Mouse (Mus musculus) lung, postnatal 4 days (tissue): ENCODE data around the gene 4632433K11Rik.
A peak's percentile ranks its signal among the peaks of the same experiment; 100 is the strongest.
"Not testable (repeated sequence)": the region's sequence is repeated elsewhere in the genome, so short reads cannot be mapped to it uniquely, and the experiment has no call there.

Experiments used
- DNase-seq, 2 experiments: peaks; one replicate each; pipeline ENCODE4 v3.0.0; 2021

The 4632433K11Rik gene

DNA sequence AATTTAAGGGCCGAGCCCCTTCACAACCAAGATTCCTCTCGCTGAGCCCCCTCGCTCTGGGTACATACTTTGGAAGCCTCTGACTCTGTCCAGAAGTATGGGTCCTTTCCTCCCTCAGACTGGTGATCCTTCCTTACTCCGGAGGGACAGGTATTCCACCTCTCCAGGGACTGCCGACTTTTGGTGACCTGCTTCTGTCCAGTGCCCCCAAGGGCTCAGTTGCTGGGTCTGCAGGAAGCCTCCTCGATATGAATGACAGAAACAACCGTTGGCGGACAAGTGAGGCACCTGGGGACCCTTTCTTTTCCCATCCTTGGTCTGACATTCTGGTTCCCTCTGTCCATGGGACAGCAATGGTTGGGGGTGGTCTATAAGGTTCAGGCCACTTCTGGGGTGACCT is 23.5 kb downstream of the 4632433K11Rik start:
- no peak for DNase-seq

DNA sequence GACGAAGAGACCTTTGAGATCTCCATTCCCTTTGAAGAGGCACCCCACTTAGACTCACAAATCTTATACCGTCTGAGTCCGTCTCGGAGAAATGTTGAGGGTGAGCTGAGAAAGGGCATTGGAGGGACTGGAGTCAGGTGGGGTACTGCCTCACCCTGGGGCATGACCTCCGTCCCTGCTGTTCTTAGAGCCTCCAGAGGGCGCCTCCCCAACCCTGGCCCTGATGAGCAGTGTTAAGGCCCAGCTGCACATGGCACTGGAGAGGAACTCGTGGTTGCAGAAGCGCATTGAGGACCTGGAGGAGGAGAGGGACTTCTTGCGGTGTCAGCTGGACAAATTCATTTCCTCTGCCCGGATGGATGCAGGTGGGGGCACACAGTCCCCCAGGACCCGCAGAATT is 23.9 kb downstream of the 4632433K11Rik start:
- peak in 1 of 2 experiments; percentile 24 for DNase-seq

DNA sequence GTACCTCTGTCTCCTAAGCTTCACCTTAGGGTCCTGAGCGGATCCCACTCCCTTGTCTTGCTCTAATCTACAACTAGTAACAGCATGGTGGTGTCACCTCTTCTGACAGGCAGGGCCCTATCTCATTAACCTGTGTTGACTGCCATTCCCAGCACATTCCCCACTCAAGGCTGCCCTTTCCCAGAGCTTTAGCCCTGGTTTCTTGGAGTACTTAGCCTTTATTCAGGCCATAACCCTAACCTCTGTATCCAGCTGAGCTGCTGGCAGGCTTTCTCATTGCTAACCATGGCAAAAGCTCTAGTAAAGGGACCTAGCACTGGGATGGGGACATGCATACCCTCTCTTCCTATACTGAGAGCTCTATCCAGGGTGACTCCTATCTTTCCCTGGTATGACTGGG is 24.7 kb downstream of the 4632433K11Rik start:
- DNase-seq: no peak

DNA sequence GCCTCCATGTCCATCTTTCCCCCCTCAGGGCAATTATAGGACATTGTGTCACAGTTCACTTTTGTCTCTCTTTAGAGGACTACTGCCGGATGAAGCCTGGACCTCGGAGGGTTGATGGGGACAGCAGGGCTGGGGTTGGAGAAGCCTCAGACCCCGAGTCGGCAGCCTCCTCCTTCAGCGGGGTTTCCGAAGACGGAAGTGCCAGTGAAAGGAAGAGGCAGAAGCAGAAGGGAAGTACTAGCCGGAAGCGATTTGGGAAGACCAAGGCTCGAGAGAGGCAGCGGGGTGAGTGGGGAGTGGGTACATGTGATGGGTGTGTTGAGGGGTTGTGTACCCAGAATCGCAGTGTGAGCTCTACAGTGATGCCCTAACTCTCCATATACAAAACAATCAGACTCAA is 25.5 kb downstream of the 4632433K11Rik start:
- no peak for DNase-seq

DNA sequence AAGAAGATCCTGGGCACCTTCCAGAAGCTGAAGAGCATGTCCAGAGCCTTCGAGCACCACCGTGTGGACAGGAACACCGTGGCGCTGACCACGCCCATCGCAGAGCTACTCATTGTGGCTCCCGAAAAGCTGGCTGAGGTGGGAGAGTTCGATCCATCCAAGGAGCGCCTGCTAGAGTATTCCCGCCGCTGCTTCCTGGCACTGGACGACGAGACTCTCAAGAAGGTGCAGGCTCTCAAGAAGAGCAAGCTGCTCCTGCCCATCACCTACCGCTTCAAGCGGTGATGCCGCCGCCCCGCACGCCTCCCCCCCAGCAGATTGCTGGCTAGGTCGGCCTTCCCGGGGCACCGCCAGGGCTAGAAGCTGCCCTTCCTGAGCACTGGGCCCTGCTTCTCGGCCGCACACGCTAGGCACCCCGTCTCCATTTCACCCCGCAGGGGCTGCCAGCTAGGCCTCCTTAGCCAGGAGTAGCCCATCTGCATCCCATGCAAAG is 26.4 kb downstream of the 4632433K11Rik start:
- DNase-seq: peak; percentile 85 to 87

DNA sequence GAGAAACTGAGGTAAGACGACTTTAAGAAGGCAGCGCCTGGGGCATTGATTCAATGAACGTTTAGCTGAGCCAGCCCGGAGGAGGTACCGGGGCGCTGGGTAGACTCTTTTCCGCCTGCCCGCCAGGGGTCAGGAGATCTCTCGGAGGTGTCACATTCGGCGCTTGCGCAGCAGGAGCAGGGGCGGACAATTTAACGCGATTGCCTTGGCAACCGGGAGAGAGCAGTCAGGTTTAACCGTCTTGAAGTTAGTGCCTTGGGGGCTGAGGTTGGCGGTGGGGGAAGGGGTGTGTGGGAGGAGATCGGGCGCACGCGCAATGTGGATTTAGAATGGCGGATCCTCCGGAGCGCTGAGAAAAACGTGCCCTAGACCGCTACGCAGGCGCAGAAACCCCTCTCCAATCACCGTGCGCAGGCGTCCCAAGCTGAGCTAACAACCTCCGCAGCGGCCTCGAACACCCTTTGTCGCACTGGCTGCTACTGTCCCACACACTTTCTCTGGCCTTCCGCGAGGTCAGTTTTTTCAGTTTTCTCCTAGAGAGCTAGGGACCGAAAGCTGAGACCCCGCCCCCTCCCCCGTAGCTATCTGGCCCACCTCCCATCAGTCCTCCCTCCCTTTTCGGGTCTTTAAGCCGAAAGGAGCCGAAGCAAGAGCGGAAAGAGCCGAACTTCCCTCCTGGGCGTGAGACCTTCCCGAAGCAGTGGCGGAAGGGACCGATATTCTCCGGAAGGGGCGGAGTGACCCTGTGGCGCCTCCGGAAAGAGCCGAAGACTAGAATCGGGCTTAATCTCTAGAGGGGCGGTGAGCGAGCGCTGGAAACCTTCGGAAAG is 27.2 kb downstream of the 4632433K11Rik start:
- DNase-seq: peak; percentile 97 to 99

DNA sequence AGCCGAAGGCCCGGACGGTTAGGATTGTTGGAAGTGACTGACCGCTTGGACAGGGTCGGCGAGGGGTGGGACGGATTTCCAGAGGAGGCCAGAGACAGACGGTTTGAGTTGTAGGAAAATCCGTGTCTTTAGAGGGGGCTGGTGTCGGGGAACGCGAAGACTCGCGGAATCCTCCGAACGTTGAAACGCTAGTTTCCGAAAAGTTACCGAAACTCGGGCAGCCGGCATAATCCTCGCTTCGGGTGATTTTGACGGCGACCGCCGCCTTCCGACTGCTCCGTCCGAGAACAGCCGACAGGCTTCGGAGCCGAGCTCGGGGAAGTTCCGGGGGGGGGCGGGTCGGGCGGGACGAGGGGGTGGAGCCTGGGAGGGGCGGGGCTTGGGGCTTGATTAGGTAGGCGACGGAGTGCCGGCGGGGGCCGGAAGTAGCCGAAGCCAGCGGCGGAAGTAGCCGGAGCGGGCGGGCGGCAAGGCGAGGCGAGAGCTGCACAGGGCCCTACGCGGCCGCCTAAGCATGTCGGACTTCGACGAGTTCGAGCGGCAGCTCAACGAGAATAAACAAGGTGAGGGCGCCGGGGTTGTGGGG is 27.9 kb downstream of the 4632433K11Rik start, which contains the start of gene U2af2:
Gene U2af2 (plus strand): TSS at position 370 of the 586 bp plus-strand sequence.
- DNase-seq: peak; percentile 96 to 97

DNA sequence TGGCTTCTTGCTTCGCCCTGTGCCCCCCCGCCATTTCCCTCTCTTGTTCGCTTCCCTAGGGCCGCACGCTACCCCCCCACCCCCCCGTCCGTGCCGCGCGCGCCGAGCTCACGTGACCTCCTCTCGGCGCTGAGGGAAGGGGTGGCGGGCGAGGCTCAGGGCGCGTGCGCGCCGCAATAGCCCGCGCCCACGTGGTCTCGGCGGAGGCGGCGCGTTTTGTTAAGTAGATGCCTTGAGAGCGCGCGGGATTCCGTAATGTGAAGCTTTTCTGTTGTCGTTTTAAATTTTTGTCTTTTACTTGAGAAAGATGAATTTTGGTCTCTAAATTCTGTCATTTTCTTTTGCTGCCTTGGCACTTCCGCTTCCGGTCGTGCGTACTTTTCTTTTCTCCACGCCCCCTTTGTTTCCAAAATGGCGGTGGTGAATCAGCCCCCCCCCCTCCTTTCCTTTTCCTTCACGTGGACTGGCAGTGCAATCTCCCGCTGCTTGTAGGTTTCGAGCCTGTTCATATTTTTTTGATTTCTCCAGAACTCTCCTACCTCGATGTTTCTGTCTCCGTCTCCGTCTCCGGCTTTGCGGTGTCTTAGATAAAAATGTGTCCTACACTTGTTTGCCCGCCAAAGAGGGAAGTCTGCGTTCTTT is 28.6 kb downstream of the 4632433K11Rik start:
- peak in 1 of 2 experiments; percentile 75 for DNase-seq

DNA sequence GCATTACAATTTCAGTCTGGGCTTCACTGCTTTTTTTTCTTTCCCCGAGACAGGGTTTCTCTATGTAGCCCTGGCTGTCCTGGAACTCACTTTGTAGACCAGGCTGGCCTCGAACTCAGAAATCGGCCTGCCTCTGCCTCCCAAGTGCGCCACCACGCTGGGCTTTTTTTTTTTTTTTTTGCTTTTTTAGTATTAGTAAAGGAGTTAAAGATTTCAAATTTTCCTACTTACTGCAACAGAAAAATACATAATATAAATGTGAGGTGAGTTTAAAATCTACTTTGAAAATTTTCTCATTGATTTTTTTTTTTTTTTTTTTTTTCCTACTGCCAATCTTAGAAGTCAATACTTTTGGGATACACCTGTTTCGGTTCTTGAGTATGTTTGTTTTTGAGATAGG is 31.0 kb downstream of the 4632433K11Rik start:
- no peak for DNase-seq

DNA sequence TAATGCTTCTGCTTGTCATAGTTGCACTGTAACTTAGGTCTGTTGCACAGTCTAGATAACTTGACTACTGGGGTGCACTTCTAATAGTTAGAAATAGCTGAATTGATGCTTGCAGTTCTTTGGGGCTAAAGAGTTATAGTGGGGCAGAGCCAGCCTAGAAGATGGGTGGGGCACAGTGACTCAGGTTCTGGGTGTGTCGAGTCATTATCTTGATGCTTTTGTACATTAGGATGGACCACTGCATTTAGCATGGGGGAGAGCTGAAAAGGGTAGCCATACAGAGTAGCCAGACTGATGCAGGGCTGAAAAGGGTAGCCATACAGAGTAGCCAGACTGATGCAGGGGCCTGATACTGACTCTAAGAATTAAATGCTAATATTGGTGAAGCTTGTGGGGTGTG is 39.7 kb downstream of the 4632433K11Rik start:
- no peak for DNase-seq

DNA sequence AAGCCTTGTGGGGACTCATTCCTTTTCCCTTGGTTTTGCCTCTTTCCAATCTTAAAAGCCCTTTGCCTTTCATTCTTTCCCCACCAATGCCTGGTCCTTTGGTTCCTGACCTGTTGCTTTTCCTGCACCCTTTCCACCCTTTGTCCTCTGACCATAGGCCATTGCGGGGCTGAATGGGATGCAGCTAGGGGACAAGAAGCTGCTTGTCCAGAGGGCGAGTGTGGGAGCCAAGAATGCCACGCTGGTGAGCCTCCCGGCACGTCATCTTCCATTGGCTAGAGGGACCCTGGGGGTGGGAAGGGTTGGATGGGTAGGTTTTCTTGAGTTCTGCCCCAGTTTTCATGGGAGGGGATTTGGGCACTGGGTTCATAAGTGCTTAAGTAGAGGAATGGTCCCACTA is 41.1 kb downstream of the 4632433K11Rik start:
- no peak for DNase-seq

DNA sequence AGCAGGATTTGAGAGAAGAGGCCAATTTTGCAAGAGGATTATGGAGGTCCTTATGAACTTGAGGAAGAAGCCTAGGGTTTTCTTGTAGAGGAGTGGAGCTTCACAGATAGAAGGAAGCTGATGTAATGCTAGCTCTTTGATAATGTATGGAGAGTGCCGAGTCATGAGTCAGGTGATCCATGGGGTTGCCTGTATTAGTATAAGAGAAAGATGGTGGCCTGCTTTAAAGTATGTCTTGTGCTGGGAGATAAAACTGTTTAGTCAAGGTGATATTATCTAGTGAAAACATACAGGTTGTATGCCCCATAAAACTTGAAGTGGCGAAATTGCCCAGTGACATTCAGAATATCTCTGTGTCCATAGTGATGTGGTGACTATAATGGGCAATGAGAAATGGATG is 43.0 kb downstream of the 4632433K11Rik start:
- no peak for DNase-seq

DNA sequence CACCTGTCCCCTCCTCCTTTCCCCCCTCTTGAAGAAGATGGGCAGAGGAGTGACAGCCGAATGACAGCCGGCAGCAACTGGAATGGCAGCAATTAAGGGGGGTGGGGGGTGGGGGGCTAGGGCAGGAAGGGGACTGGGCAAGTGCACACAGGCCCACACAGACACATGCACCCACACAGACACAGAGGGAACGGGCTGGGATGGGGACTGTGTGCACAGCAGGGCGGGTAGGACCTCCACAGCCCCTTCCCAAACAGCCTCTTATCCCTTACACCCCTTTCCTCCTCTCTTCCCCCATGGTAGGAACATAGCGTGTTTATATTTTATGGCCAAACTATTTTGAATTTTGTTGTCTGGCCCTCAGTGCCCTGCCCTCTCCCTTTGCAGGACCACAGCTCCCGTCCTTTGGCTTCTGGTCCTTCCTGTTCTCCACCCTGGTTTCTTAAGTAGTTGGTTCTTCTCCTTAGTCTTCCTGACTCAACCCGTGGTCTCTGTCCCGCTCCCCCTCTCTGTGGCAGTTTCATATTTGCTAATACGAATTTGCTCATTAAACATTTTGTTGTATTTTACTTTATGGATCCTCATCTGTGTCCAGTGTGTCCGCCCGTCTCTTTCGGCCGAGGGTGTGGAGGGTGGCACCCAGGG is 45.6 kb downstream of the 4632433K11Rik start:
- DNase-seq: not testable (repeated sequence)

DNA sequence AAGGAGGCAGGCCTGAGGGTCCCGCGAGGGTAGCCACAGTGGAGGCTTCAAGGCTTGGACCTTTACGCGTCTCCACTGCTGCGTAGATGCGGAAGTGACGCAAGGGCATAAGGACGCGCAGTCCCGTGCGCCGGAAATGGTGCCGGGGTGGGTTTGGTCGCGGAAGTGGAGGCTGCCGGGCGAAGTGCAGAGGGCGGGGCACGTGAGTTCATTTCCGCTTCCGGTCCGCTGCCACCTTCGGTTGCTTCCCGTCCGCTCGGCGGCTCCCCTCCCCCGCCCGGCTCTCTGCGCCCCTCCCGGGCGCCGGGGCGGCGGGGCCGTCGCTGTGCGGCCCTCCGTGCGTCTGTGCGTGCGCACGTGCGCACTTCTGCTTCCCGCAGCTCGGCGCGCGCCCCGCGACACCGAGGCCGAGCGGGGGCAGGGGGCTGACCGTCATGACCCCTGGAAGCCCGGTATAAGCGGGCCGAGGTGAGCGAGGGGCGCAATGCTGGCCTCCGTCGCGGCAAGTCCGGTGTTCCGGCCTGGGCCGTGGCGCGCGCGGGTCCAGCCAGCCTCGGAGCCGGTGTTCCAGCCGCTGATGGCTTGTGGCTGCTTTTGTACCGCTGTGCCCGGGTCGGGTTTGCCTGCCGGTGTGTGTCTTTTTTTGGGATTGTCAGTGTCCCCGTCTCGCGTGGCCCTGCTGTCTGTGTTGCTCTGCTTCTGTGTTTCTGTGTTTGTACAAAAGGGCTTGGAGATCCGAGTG is 46.3 kb downstream of the 4632433K11Rik start, which contains the start of gene Epn1:
Gene Epn1 (plus strand): TSS at position 226 of the 742 bp plus-strand sequence.
- peak; percentile 97 to 98 for DNase-seq

DNA sequence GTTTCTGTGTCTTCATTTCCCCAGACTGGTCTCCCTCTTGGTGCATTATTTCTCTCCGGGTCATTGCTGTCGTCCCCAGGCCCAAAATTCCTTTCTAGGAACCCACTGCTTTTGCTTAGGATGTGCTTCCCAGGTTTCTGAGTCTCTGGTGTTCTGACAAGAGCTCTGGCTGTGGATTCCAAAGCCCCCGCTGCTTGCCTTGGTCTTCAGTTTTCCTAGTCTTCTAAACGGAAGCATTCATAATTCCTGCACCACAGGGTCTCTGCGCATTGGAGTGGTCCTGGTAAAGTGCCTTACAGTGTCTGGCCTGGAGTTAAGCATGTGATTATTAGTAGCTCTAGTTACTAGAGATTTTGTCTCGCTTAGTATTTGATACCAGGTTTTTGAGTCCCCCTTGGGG is 46.9 kb downstream of the 4632433K11Rik start:
- DNase-seq: no peak

DNA sequence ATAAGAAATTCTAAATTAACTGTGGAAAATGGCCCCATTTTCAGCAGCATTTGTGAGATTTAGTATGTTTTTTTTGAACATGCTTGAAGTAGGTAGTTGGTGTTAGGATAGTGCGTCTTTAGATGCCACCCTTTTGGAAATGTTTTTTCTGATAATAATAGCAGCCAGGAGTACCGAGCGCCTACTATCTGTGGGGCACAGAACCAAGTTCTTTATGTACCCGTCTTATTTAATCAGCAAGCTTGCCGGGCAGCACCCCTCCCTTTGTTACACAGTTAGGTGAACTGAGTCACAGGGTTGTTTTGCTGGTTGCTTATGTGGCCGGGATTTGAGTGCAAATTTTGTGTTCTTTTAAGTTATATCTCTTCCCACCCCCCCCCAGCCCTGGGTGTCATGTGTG is 47.3 kb downstream of the 4632433K11Rik start:
- DNase-seq: no peak

DNA sequence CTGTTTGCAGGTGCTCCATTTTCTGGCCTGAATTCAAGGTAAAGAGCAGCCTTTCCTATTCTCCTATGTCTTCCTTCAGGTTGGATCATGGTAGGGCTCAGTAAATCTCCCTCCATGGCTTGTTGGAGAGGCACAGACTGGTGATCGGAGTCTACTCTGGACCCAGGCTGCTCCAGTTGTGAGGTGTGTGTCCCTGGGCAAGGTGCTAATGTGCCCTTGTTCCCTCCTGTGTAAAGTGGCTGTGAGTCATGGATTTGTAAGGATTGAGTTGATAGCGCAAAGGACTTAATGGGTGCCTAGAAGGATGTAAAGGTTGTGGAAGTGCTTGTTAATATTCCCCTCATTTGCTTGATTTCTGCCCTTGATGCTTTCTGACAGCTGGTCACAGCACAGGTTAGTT is 48.0 kb downstream of the 4632433K11Rik start:
- DNase-seq: no peak

DNA sequence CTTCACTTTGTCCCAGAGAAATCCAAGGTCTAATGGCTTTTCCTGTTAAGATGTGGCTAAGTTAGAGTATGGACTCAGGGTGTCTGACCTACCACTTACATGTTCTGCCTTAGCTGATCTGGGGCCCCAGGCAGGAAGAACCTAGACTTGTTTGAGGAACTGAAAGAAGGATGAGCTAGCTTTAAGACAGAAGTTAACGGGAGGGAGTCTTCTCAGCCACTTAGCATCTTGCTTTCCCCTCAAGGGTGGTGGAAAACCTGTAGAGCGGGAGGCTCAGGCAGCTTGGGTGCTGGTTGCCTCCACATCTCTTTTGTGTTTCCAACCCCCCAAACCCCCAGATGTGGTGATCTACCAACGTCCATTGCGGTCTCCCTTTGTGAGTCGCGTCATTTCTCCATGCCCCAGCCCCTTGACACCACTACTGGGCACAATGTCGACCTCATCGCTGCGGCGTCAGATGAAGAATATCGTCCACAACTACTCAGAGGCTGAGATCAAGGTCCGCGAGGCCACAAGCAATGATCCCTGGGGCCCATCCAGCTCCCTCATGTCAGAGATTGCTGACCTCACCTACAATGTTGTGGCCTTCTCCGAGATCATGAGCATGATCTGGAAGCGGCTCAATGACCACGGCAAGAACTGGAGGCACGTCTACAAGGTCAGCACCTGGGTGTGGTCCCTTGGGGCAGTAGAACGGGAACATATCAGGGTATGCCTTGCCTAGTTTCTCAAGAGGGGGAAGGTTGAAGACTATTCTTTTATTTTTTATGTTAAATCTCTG is 49.6 kb downstream of the 4632433K11Rik start:
- peak in 1 of 2 experiments; percentile 28 for DNase-seq
